Mouse (Mus musculus): ENCODE results near the gene Tmem94.

DNA sequence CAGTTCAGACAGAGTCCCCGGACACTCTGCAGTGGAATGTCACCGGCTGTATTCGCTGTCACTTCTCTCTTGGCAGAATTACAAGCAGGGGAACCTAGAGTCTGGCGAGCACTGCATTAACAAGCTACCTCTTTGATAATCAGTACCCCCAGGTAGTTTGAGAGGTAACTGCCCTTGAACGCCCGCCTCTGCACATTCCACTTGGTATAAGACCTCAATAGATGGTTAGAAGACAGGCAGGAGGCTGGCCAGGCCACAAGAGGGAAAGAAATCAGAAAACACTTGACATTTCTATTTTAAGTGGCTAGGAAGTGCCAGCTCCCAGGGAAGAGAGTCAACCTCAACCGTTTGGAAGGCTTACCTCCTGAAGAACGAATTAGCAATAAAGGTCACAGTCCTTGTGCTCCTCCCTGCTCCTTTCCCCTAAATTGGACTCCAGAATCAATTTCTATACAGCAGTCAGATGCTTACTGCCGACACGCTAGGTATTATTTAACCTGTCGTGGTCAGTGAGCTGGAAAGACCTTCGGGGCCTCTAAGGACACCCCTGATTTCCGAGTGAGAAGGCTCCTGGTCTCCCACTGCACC, 1.2 kb downstream of the Tmem94 start:
- no peak for TF ChIP-seq CTCF (IDR thresholded peaks at IDR 0.05; ENCODE audit: low read depth, low read length)
- no peak for TF ChIP-seq POLR2A (IDR thresholded peaks at IDR 0.05; ENCODE audit: extremely low read depth, insufficient read depth, low read length)
